Mouse (Mus musculus) MEL (cell line): ENCODE results near the gene Aox4. TPM values are rescaled to one million over a fixed set of nuclear protein-coding genes. Genes with fewer than 3 reads are reported as not detected.

Source experiments
- DNase-seq: peaks from one replicate; pipeline ENCODE4 v3.0.0; 2011; ENCODE audit warnings: low read depth, low spot score
- H3K27ac ChIP-seq: 2 replicates; pipeline ENCODE4 v1.5.1; 2012; ENCODE audit warnings: low read depth, mild to moderate bottlenecking, control low read depth, low read length, moderate library complexity; ENCODE audit not compliant: control insufficient read depth
- H3K27me3 ChIP-seq, 2 experiments: fragments of 150-350 bp in 1 of 2; sonication (generic) in 1 of 2; 2 replicates each; pipeline ENCODE4 v1.6.1; 2012; ENCODE audit warnings: low read length in 2 of 2, mild to moderate bottlenecking in 2 of 2, improper control_type of control experiment in 1 of 2, moderate library complexity in 1 of 2; ENCODE audit not compliant: insufficient read depth in 2 of 2, control insufficient read depth in 1 of 2
- H3K36me3 ChIP-seq, 2 experiments: 2 replicates each; pipeline ENCODE4 v1.6.1; 2012 to 2014; ENCODE audit warnings: low read length in 2 of 2, improper control_type of control experiment in 1 of 2, inconsistent platforms in 1 of 2, mild to moderate bottlenecking in 1 of 2; ENCODE audit not compliant: insufficient read depth in 2 of 2, control insufficient read depth in 1 of 2
- H3K4me1 ChIP-seq, 2 experiments: fragments of 150-350 bp in 1 of 2; sonication (generic) in 1 of 2; 2 replicates each; pipeline ENCODE4 v1.6.1; 2012; ENCODE audit warnings: low read length in 2 of 2, improper control_type of control experiment in 1 of 2, mild to moderate bottlenecking in 1 of 2; ENCODE audit not compliant: insufficient read depth in 2 of 2, control insufficient read depth in 1 of 2
- H3K4me3 ChIP-seq, 2 experiments: fragments of 150-350 bp in 1 of 2; sonication (generic) in 1 of 2; 2 replicates each; pipeline ENCODE4 v1.5.1; 2012; ENCODE audit warnings: low read depth in 2 of 2, low read length in 2 of 2, mild to moderate bottlenecking in 2 of 2, moderate library complexity in 2 of 2, control low read depth in 1 of 2, improper control_type of control experiment in 1 of 2; ENCODE audit not compliant: control insufficient read depth in 1 of 2, insufficient read depth in 1 of 2
- H3K79me2 ChIP-seq: 2 replicates; pipeline ENCODE4 v1.6.1; 2012; ENCODE audit warnings: mild to moderate bottlenecking, low read length, moderate library complexity; ENCODE audit not compliant: control insufficient read depth, poor library complexity, insufficient read depth
- H3K9ac ChIP-seq: 2 replicates; pipeline ENCODE4 v1.6.1; 2012; ENCODE audit warnings: low read depth, mild to moderate bottlenecking, control low read depth, low read length, moderate library complexity; ENCODE audit not compliant: control insufficient read depth, poor library complexity, severe bottlenecking
- H3K9me3 ChIP-seq: fragments of 150-350 bp; sonication (generic); replicated peaks from 2 replicates; pipeline ENCODE4 v1.6.1; 2012; ENCODE audit warnings: mild to moderate bottlenecking, low read length, improper control_type of control experiment, moderate library complexity; ENCODE audit not compliant: insufficient read depth
- BHLHE40 ChIP-seq: IDR thresholded peaks from 2 replicates; pipeline ENCODE4 v1.6.1; 2012; ENCODE audit warnings: low read depth, mild to moderate bottlenecking, inconsistent platforms, low read length, improper control_type of control experiment, borderline replicate concordance
- CTCF ChIP-seq, 3 experiments: IDR thresholded peaks in 2 of 3; conservative IDR thresholded peaks in 1 of 3; 2 replicates each; pipeline ENCODE4 v1.5.1; 2011 to 2012; ENCODE audit warnings: low read length in 3 of 3, low read depth in 2 of 3, mild to moderate bottlenecking in 2 of 3, improper control_type of control experiment in 1 of 3, inconsistent platforms in 1 of 3, mixed read lengths in 1 of 3, moderate library complexity in 1 of 3; ENCODE audit not compliant: control insufficient read depth in 1 of 3, insufficient read depth in 1 of 3, poor library complexity in 1 of 3, severe bottlenecking in 1 of 3
- E2F4 ChIP-seq: IDR thresholded peaks from 2 replicates; pipeline ENCODE4 v1.6.1; 2011; ENCODE audit warnings: low read depth, low read length, improper control_type of control experiment, borderline replicate concordance
- ELF1 ChIP-seq: IDR thresholded peaks from 2 replicates; pipeline ENCODE4 v1.6.1; 2014; ENCODE audit warnings: low read depth, mild to moderate bottlenecking, inconsistent platforms, low read length, improper control_type of control experiment, moderate library complexity
- ETS1 ChIP-seq: IDR thresholded peaks from 2 replicates; pipeline ENCODE4 v1.6.1; 2012; ENCODE audit warnings: low read depth, mild to moderate bottlenecking, inconsistent platforms, low read length, improper control_type of control experiment, moderate library complexity
- GABPA ChIP-seq: IDR thresholded peaks from 2 replicates; pipeline ENCODE4 v1.6.1; 2012; ENCODE audit warnings: low read depth, mild to moderate bottlenecking, inconsistent platforms, low read length, improper control_type of control experiment, moderate library complexity
- GATA1 ChIP-seq: IDR thresholded peaks from 2 replicates; pipeline ENCODE4 v1.6.1; 2011; ENCODE audit warnings: low read depth, low read length, improper control_type of control experiment
- HCFC1 ChIP-seq: IDR thresholded peaks from 2 replicates; pipeline ENCODE4 v1.6.1; 2012; ENCODE audit warnings: low read depth, mild to moderate bottlenecking, inconsistent platforms, low read length, improper control_type of control experiment, moderate library complexity
- MAFK ChIP-seq: IDR thresholded peaks from 2 replicates; pipeline ENCODE4 v1.6.1; 2011; ENCODE audit warnings: low read depth, mild to moderate bottlenecking, low read length, improper control_type of control experiment, borderline replicate concordance
- MAX ChIP-seq: IDR thresholded peaks from 2 replicates; pipeline ENCODE4 v1.6.1; 2011; ENCODE audit warnings: low read length, improper control_type of control experiment
- MAZ ChIP-seq: IDR thresholded peaks from 2 replicates; pipeline ENCODE4 v1.6.1; 2012; ENCODE audit warnings: low read depth, mild to moderate bottlenecking, inconsistent platforms, low read length, improper control_type of control experiment
- MEF2A ChIP-seq: IDR thresholded peaks from 2 replicates; pipeline ENCODE4 v1.6.1; 2014; ENCODE audit warnings: low read depth, mild to moderate bottlenecking, inconsistent platforms, low read length, improper control_type of control experiment; ENCODE audit not compliant: poor library complexity, insufficient replicate concordance, severe bottlenecking; ENCODE audit errors: extremely low read depth
- MXI1 ChIP-seq: IDR thresholded peaks from 2 replicates; pipeline ENCODE4 v1.6.1; 2011; ENCODE audit warnings: mild to moderate bottlenecking, low read depth, low read length, improper control_type of control experiment
- MYB ChIP-seq: IDR thresholded peaks from 2 replicates; pipeline ENCODE4 v1.6.1; 2011; ENCODE audit warnings: mild to moderate bottlenecking, low read depth, low read length, improper control_type of control experiment
- NELFE ChIP-seq: IDR thresholded peaks from 2 replicates; pipeline ENCODE4 v1.6.1; 2011; ENCODE audit warnings: low read depth, low read length, improper control_type of control experiment
- POLR2AphosphoS2 ChIP-seq: IDR thresholded peaks from 2 replicates; pipeline ENCODE4 v1.6.1; 2011; ENCODE audit warnings: low read length, improper control_type of control experiment
- POLR2AphosphoS5 ChIP-seq: IDR thresholded peaks from 2 replicates; pipeline ENCODE4 v1.6.1; 2012; ENCODE audit warnings: low read depth, borderline replicate concordance, mild to moderate bottlenecking, inconsistent platforms, low read length, moderate library complexity, mixed read lengths
- RAD21 ChIP-seq: IDR thresholded peaks from 2 replicates; pipeline ENCODE4 v1.6.1; 2011; ENCODE audit warnings: mild to moderate bottlenecking, low read depth, low read length, improper control_type of control experiment
- RCOR1 ChIP-seq: IDR thresholded peaks from 2 replicates; pipeline ENCODE4 v1.6.1; 2012; ENCODE audit warnings: low read depth, mild to moderate bottlenecking, inconsistent platforms, low read length, improper control_type of control experiment
- TAL1 ChIP-seq: IDR thresholded peaks from 2 replicates; pipeline ENCODE4 v1.6.1; 2012; ENCODE audit warnings: mild to moderate bottlenecking, inconsistent platforms, low read length, moderate library complexity, mixed read lengths
- TBP ChIP-seq: IDR thresholded peaks from 2 replicates; pipeline ENCODE4 v1.8.0; 2011; ENCODE audit warnings: low read depth, low read length, improper control_type of control experiment
- UBTF ChIP-seq: IDR thresholded peaks from 2 replicates; pipeline ENCODE4 v1.6.1; 2012; ENCODE audit warnings: low read depth, mild to moderate bottlenecking, inconsistent platforms, low read length, improper control_type of control experiment, moderate library complexity, borderline replicate concordance; ENCODE audit not compliant: insufficient read depth
- USF1 ChIP-seq: IDR thresholded peaks from 2 replicates; pipeline ENCODE4 v1.6.1; 2014; ENCODE audit warnings: low read depth, mild to moderate bottlenecking, inconsistent platforms, low read length, improper control_type of control experiment, moderate library complexity
- USF2 ChIP-seq, 2 experiments: IDR thresholded peaks; 2 replicates each; pipeline ENCODE4 v1.6.1; 2011 to 2012; ENCODE audit warnings: improper control_type of control experiment in 2 of 2, low read length in 2 of 2, borderline replicate concordance in 1 of 2, inconsistent platforms in 1 of 2, low read depth in 1 of 2, mild to moderate bottlenecking in 1 of 2; ENCODE audit not compliant: insufficient read depth in 1 of 2
- ZKSCAN1 ChIP-seq: IDR thresholded peaks from 2 replicates; pipeline ENCODE4 v1.6.1; 2012; ENCODE audit warnings: low read depth, mild to moderate bottlenecking, inconsistent platforms, low read length, improper control_type of control experiment, moderate library complexity
- ZMIZ1 ChIP-seq: IDR thresholded peaks from 2 replicates; pipeline ENCODE4 v1.6.1; 2012; ENCODE audit warnings: low read depth, mild to moderate bottlenecking, inconsistent platforms, low read length, improper control_type of control experiment, moderate library complexity
- ZNF384 ChIP-seq: IDR thresholded peaks from 2 replicates; pipeline ENCODE4 v1.6.1; 2012; ENCODE audit warnings: low read depth, mild to moderate bottlenecking, inconsistent platforms, low read length, improper control_type of control experiment
- polyA plus RNA-seq, 2 experiments: library from polyadenylated mRNA; stranded (reverse) in 1 of 2; unstranded in 1 of 2; fragments of >175 nt in 1 of 2; fragments of >200 nt in 1 of 2; gene quantifications; 2 replicates each; pipeline versions ENCODE4 v1.2.1 to v1.2.4; 2012; ENCODE audit warnings: low replicate concordance in 2 of 2, low read depth in 1 of 2; ENCODE audit not compliant: insufficient read length in 2 of 2, insufficient read depth in 1 of 2, missing spikeins in 1 of 2
- total RNA-seq: library from RNA; depleted of rRNA; stranded (reverse); fragments of 300-350 nt; gene quantifications from 2 replicates; pipeline ENCODE4 v1.2.3, GENCODE M21; 2012; rRNA removed

The Aox4 gene
- total RNA-seq (not detected in 2 replicates), polyA plus RNA-seq (not detected)

DNA sequence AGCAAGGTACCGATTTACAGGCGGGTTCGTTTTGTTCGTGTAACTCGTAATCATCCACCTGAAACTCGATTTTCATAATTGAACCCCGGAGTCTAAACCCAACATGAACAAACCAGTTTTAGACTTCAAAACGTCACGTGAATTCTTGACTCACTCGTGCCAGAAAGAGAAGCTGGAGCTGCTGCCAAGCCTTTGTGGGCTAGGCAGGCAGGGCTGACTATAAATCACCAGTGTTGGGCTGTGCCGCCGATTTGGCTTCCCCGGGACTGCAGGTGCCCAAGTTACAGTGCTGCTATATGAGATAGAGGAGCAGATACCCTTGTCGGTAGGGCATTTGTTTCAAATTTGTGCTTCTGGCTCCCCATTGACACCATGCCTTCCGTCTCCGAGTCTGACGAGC is at the start of gene Aox4:
Gene Aox4, plus strand, starts transcription at position 195 of the 400 bp plus-strand sequence.
- Histone ChIP-seq H3K9ac (no peak within 1 kb of the TSS), H3K27me3 (no peaks in the 10 kb centered on the region), H3K9me3 (no peaks in the 10 kb centered on the region), H3K4me1 (no peaks in the 10 kb centered on the region), H3K4me3 (no peak within 1 kb of the TSS), H3K79me2 (no peaks in the 10 kb centered on the region), H3K27ac (no peak within 1 kb of the TSS)
- no peak for TF ChIP-seq ZMIZ1
- no peak for TF ChIP-seq ZNF384
- no peak for TF ChIP-seq USF1
- no peak for TF ChIP-seq E2F4
- TF ChIP-seq UBTF = no peak
- no peak for TF ChIP-seq RCOR1
- no peak for TF ChIP-seq MEF2A
- TF ChIP-seq CTCF (IDR thresholded peaks at IDR 0.05 in 2 of 3, conservative IDR thresholded peaks at IDR 0.05 in 1 of 3; ENCODE audit: control insufficient read depth in 1 of 3, insufficient read depth in 1 of 3, low read depth in 2 of 3, low read length in 3 of 3, poor library complexity in 1 of 3, severe bottlenecking in 1 of 3) = no peak
- no peak for TF ChIP-seq ZKSCAN1
- no peak for TF ChIP-seq POLR2AphosphoS5
- TF ChIP-seq USF2 (IDR thresholded peaks at IDR 0.05; ENCODE audit: borderline replicate concordance in 1 of 2, insufficient read depth in 1 of 2, low read depth in 1 of 2, low read length in 2 of 2) = no peak
- no peak for TF ChIP-seq NELFE
- no peak for TF ChIP-seq ELF1
- TF ChIP-seq POLR2AphosphoS2 = no peak
- TF ChIP-seq MAFK = no peak
- TF ChIP-seq, all 39 proteins: peak for 0
- H3K36me3 ChIP-seq = no peaks in the 10 kb centered on the region
- no peak for DNase-seq

DNA sequence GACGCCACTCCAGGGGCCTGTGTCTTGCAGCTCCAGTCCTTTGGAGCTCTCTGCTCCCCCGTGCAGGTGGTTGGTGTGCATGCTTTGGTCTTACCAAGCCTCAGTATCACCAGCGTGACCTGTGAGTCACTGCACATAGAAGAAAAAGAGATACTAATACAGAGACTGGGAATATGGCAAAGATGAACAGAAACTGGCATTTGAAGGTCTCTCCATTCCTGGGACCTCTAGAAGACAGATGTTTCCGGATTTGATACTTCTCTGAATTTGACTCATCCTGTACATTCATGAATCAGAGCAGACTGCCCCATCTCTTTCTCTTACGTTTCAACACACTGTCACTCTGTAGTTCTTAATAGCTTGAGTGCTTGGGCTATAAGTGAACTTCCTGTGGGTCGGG is 40.3 kb upstream of the Aox4 start:
- DNase-seq = no peak
- Histone ChIP-seq H3K79me2 (no peaks in the 10 kb centered on the region), H3K4me3 (no peak overlapping the region), H3K9me3 (no peaks in the 10 kb centered on the region), H3K27me3 (no peaks in the 10 kb centered on the region), H3K9ac (no peak overlapping the region), H3K4me1 (no peaks in the 10 kb centered on the region), H3K27ac (no peak overlapping the region), H3K36me3 (no peaks in the 10 kb centered on the region)
- TF ChIP-seq TBP (no peak), MAX (no peak), ZNF384 (no peak), MAZ (no peak), CTCF (IDR thresholded peaks at IDR 0.05 in 2 of 3, conservative IDR thresholded peaks at IDR 0.05 in 1 of 3; ENCODE audit: control insufficient read depth in 1 of 3, insufficient read depth in 1 of 3, low read depth in 2 of 3, low read length in 3 of 3, poor library complexity in 1 of 3, severe bottlenecking in 1 of 3) (no peak), RAD21 (no peak), UBTF (no peak), TAL1 (no peak), GABPA (no peak), GATA1 (no peak), E2F4 (no peak), ELF1 (no peak), HCFC1 (no peak), MYB (no peak), MEF2A (no peak), ETS1 (no peak), POLR2AphosphoS2 (no peak), USF2 (IDR thresholded peaks at IDR 0.05; ENCODE audit: borderline replicate concordance in 1 of 2, insufficient read depth in 1 of 2, low read depth in 1 of 2, low read length in 2 of 2) (no peak), MXI1 (no peak), BHLHE40 (no peak)
